Mouse (Mus musculus) brain, embryonic 14.5 days (tissue): ENCODE data around the gene Ftl1. TPM values are rescaled to one million over a fixed set of nuclear protein-coding genes. Genes with fewer than 3 reads are reported as not detected.
A peak's percentile ranks its signal among the peaks of the same experiment; 100 is the strongest.

Experiments used
- DNase-seq: peaks from one replicate; pipeline ENCODE4 v3.0.0-alpha.2; 2011; ENCODE audit warnings: low read depth
- CTCF ChIP-seq: fragments of 200-500 bp; IDR thresholded peaks from 2 replicates; pipeline ENCODE4 v1.5.1; 2012; ENCODE audit warnings: inconsistent platforms, mild to moderate bottlenecking, moderate library complexity, borderline replicate concordance; ENCODE audit not compliant: insufficient read depth, insufficient read length; ENCODE audit errors: extremely low read depth
- POLR2A ChIP-seq: fragments of 200-500 bp; IDR thresholded peaks from 2 replicates; pipeline ENCODE4 v1.6.1; 2012; ENCODE audit warnings: mild to moderate bottlenecking, inconsistent platforms, borderline replicate concordance; ENCODE audit not compliant: poor library complexity, insufficient read depth, insufficient read length, severe bottlenecking; ENCODE audit errors: extremely low read depth
- polyA plus RNA-seq: library from polyadenylated mRNA; depleted of rRNA; stranded (reverse); fragments of >200 nt; gene quantifications from 2 replicates; pipeline ENCODE4 v1.2.3, GENCODE M21; 2012

Ftl1 gene
- polyA plus RNA-seq, 1 experiment, result 2,346 TPM

DNA sequence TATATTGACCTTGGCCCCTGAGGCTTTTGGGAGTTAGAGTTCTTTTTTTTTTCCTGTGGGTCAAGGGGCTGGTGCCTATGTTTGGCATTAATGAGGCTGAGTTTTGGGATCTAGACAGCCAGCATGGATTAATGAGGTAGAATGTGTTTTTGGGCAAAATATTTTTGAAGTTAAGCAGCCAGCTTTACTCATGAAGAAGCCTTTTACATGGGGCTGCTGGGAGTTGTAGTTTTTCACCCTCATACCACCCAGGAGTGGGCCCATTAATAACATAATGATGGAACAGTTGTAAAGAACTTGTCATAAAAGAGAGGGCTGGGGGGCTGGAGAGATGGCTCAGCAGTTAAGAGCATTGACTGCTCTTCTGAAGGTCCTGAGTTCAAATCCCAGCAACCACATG is 13.1 kb downstream of the Ftl1 start:
- no peak for TF ChIP-seq CTCF
- no peak for TF ChIP-seq POLR2A
- DNase-seq, result no peak

DNA sequence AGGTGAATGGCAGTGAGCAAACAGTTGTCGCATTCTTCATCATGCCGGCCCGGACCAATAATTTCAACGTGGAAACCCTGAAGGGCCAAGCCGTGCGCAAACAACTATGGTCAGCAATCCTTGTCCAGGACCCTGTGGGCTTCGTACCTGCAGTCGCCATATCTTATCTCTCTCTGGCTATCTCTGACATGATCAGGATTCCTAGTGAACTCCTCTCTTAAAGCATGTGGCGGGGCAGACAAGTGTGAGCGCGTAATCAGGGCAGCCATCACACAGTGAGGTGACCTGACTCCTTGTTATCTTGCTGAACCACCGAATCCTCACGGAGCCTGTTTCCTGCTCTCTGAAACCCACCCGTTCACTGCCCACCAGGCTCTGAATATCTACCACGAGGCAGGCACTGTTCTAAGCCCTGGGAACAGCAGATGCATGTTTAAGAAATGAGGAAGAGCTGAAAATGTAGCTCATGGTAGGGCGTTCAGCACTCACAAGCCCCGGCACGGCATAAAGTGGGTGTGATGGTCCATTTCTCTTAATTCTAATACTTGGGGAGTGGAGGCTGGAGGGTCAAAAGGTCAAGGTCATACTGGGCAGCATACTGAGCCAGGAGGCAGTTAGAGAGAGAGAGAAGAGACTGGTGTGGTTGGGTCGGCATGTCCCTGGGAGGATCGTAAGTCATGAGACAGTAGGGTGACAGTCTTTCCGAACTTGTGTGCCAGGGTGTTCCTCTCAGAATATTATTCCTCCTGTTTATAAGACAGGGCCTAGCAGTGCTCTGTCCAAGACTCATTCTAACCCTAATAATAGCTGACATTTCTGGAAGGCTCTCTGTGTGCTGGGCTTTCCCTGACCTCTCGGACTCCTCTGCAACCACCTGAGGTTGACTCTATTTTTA is 15.9 kb downstream of the Ftl1 start:
- DNase-seq, result no peak
- TF ChIP-seq POLR2A (no peak), CTCF (no peak)

DNA sequence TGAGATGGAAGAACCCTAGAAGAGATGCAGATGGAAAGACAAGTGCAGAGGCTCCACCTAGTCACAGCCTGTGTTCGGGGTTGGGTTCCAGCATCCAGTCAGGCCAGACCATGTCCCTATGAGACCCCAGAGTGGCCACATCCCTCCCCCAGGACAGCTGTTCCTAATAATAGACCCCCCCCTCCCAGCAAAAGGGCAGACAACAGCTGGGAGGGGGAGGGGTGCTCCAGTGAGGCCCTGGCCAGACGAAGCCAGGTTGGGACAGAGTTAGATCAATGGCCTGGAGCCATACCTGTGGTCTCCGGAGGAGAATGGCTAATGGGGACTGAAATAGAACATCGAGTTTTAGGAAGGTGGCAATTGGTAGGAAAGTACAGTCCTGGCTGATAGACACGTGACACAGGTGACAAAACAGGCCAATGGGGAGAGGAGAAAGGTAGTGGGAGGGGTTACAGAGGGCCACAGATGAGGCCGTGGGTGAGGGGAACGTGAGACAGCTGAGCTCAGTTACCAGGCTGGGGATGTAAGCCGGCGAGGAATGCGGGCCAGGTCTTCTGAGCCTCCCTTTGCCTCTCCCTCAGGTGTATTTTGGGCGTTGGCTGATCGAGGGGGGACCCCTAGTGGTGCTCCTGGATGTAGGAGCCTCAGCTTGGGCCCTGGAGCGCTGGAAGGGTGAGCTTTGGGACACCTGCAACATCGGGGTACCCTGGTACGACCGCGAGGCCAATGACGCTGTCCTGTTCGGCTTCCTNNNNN is 22.0 kb downstream of the Ftl1 start, which contains the start of gene Ruvbl2:
Gene Ruvbl2, minus strand, starts transcription at position 576 of the 756 bp plus-strand sequence.
- no peak for DNase-seq
- TF ChIP-seq CTCF (peak; percentile 20; the same call in 1 of the 2 replicates), POLR2A (no peak)

DNA sequence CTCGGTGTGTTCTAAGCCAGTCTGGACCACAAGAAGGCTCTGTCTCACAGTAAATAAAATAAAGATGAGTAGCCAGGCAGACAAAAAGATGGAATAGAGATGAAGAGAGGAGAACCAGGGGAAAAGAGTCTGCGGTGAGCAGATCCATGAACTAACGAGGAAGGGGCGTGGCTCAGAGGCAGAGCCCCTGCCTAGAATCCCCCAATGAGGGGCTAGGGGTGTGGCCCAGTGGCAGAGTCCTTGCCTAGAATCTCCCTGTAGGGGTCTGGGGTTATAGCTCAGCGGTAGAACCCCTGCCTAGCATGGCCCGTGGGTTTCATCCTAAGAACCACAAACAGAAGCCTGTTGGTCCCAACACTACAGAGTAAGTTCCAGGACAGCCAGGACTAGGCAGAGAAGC is 22.6 kb downstream of the Ftl1 start:
- TF ChIP-seq POLR2A, result no peak
- TF ChIP-seq CTCF, result no peak
- no peak for DNase-seq

DNA sequence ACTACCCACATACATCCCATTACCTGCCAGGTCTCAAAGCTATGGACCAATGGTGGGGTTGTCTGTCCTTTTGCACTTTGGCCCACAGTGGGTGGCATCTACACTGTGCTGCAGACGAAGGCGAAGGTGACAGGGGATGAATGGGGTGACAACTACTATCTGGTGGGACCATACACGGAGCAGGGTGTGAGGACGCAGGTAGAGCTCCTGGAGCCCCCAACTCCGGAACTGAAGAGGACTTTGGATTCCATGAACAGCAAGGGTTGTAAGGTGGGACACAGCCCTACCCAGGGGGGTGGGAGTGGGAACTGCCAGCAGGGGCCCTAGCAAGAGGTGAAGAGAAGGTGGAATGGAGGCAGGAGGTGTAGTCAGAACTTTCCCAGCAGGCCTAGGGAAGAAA is 23.2 kb downstream of the Ftl1 start:
- no peak for DNase-seq
- TF ChIP-seq POLR2A (no peak), CTCF (no peak)

DNA sequence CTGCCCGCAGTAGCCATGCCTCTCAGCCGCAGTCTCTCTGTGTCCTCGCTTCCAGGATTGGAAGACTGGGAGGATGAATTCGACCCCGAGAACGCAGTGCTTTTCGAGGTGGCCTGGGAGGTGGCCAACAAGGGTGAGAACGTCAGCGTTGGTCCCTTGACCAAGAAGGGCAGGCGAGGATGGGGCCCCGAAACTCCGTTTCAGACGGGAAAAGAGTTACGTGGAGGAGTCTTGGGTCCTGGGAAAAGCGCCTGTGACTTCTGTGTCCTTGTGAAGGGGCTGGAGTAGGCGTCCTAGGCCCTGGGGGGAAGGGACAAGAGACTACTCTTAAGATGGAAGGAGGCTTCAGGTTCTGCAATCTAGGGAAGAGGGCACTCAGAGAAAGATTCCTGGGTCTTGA is 24.6 kb downstream of the Ftl1 start:
- TF ChIP-seq POLR2A (no peak), CTCF (no peak)
- no peak for DNase-seq

DNA sequence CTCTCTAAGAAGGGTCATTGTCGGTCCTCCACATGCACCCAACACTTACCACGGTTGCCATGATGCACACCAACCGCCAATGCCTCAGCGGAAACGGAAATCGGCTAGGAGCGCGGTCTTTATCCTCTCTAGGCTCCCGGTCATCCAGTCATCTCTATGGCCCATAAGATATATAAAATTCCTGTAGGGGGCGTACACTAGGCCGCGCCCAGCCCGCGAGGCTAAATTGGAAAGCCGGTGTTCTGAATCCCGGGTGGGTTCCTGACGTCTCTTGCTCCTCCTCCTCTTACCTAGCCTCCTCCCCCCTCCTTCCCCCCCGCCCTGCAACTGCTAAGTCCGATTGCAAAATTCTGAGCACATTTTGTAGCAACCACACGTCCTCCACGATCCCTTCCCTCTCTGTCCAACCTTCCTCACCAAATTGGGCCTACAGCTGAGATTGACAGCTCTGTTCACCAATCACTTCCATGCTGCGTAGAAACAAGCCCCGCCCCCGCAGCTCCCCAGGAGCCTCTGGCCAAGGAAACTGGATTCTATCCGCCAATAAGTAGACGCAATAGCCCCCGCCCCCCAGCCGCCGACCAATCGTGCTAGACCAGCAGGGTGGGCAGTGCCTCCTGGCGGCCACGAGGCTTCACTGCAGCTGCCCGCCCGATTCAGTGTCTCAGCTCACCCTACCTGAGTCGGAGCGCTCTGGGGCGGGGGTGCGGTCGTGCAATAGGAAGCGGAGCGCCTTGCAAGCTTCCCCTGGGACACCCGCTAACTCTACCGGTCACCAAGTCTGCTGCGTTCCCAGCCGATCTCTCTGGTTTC is 25.3 kb downstream of the Ftl1 start, which contains the start of gene Gys1:
Gene Gys1, plus strand, starts transcription at position 642 of the 813 bp plus-strand sequence.
- peak; percentile 63; the same call in 1 of the 2 replicates for TF ChIP-seq POLR2A
- peak; percentile 99 for TF ChIP-seq CTCF
- DNase-seq, result peak; percentile 100

DNA sequence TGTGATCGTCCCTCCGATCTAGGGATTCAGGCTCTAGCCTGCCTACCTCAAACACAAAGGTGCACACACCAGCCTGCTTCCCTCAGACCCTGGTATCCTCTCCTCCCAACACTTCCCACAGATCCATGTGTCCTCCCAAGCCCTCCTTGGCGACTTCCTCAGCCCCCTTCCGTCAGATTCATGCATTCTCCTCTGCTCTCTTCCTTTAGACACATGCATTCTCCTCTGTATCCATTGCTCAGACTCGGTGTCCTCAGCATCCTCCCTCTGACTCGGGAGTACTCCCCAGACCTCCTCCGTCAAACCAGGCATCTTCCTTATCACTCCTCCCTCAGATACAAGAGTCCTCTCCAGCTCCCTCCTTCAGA is 25.9 kb downstream of the Ftl1 start:
- no peak for TF ChIP-seq CTCF
- no peak for TF ChIP-seq POLR2A
- no peak for DNase-seq

DNA sequence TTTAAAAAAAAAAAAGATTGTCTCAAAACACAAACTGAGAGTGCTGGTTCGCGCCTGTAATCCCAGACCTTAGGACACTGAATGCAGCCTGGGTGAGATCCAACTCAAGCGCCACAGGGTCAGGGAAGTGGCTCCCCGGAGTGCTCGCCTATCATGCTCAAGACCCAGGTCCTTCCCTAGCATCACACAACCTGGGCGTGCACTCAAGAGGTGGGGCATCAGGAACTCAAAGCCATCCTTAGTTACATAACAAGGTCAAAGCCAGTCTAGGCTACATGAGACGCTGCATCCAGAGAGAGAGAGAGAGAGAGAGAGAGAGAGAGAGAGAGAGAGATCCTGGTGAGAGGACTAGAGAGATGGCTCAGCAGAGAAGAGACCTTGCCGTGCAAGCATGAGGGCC is 33.1 kb downstream of the Ftl1 start:
- no peak for TF ChIP-seq POLR2A
- no peak for TF ChIP-seq CTCF

DNA sequence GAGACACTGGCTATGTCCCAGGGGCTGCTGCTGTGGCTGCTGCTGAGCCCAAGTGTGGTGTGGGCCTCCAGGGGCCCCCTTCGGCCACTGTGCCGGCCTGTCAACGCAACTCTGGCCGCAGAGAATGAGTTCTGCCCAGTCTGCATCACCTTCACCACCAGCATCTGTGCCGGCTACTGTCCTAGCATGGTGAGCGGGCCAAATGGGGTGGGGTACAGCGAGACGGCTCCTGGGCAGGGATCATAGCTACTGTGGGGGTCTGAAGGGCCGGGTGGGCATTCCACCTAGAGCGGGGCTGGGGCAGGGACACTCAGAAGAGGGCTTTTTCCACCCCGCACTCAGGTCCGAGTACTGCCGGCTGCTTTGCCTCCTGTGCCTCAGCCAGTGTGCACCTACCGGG is 38.5 kb downstream of the Ftl1 start:
- DNase-seq, result no peak
- no peak for TF ChIP-seq CTCF
- TF ChIP-seq POLR2A, result no peak

More for the DNA sequence above, 33.1 kb downstream of the Ftl1 start:
- no peak for DNase-seq

DNA sequence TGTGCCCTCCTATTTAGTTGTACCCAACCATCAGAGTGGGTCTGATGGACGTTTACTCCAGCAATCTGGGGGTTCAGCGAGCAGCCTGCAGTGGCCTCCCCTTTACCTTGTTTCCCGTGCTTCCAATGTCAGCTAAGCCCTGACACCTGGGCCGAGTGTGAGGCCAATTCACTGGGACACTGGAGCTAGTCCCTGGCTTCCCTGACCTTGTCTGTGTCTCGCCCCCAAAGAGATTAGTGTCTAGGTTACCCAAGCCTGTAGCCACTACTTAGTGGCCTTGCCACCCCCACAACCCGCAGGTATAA is 39.1 kb downstream of the Ftl1 start, which contains the start of gene Lhb:
Gene Lhb, plus strand, starts transcription at position 206 of the 305 bp plus-strand sequence.
- no peak for DNase-seq
- no peak for TF ChIP-seq CTCF
- TF ChIP-seq POLR2A, result no peak

DNA sequence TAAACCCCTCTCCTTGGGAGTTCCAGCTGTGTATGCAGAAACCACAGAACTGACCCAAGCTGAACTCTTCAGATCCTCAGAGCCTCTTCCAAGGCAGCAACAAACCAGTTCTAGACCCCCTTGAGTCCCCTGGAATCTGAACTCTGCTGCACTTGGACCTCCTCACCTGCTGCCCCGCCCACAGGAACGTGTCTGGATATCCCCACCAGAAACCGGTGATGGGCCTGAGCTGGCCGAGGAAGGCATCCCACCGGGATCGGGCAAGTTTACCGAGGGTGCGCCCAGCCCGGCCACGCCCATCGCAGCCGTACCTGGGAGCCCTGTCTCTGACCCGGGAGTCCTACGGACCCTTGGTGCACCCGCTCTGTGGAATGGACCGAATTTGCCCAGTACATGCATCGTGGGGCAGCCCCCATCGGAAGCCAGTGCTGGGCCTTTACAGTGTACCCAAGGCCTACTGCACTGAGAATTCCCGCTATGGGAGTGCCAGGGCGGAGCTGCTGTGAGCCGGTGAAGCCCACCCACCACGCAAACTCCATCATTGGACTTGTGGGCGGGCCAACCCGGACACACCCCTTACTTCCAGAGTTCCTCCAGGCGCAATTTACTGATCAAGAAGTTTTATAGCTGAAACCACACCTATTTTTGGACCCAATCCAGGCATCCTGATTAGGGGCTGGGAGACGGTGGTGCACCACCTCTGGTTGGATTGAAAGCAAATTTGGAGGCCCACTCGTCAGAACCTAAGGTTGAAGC is 39.6 kb downstream of the Ftl1 start:
- TF ChIP-seq POLR2A (no peak), CTCF (no peak)
- no peak for DNase-seq
